In genomic region chr5:125176370-125176766, GRCm38 (mm10) we compare ENCODE assay signal across 8 mouse cellular contexts. TPM values are rescaled to one million over a fixed set of nuclear protein-coding genes. Genes with fewer than 3 reads are reported as not detected.
DNase-seq lines count a peak whose midpoint lies in the region; ATAC-seq and TF ChIP-seq lines count a peak whose summit lies in the region.

No protein-coding gene starts in this region.

- 0 out of 2 replicates have a peak, but pooled peaks cover 3% of the 10 kb centered on the region for H3K27me3 ChIP-seq in limb, embryonic 10.5 days (ENCODE audit: low read depth, poor library complexity, severe bottlenecking)
- no peaks in the 10 kb centered on the region for H3K27me3 ChIP-seq in neural tube, embryonic 14.5 days (ENCODE audit: control insufficient read depth, insufficient read depth, low read length)

- peaks cover 4% of the 10 kb centered on the region; the same call in 1 of the 2 replicates for H3K36me3 ChIP-seq in limb, embryonic 10.5 days
- no peaks in the 10 kb centered on the region for H3K36me3 ChIP-seq in neural tube, embryonic 14.5 days (ENCODE audit: control insufficient read depth, insufficient read depth, low read length)

- H3K9ac ChIP-seq in neural tube, embryonic 14.5 days (replicated peaks; ENCODE audit: low read depth, low read length), result peak overlapping the region; percentile 90

- WGBS in limb, embryonic 10.5 days, result 38% methylated on average over 5 of the region's 5 CpGs
- 12% methylated on average over 5 of the region's 5 CpGs for WGBS in neural tube, embryonic 14.5 days

- H3K4me1 ChIP-seq in limb, embryonic 10.5 days, result peaks cover 82% of the 10 kb centered on the region
- H3K4me1 ChIP-seq in neural tube, embryonic 14.5 days (ENCODE audit: control insufficient read depth, insufficient read depth, low read length), result peaks cover 69% of the 10 kb centered on the region

- TF ChIP-seq CTCF in left cerebral cortex, adult 2 months (IDR thresholded peaks at IDR 0.05), result no peak

- DNase-seq in cerebellum, adult 11-12 months, result peak; percentile 64
- DNase-seq in cerebellum, postnatal 36 days, result no peak
- no peak for DNase-seq in left cerebral cortex, adult 2 months (ENCODE audit: extremely low spot score in 1 of 2, low spot score in 2 of 2)
- DNase-seq in left cerebral cortex, postnatal 10 days (ENCODE audit: extremely low spot score in 1 of 2, low spot score in 2 of 2), result no peak
- DNase-seq in limb, embryonic 10.5 days (ENCODE audit: low spot score), result no peak
- no peak for DNase-seq in frontal cortex, postnatal 10 days (ENCODE audit: low spot score in 2 of 2)
- no peak for DNase-seq in testis, postnatal 14 days (ENCODE audit: low spot score)

- peak overlapping the region; percentile 91 for H3K27ac ChIP-seq in left cerebral cortex, adult 2 months
- 0 out of 2 replicates have a peak overlapping the region, but pooled peaks have one; percentile 39 for H3K27ac ChIP-seq in limb, embryonic 10.5 days
- peak overlapping the region; percentile 96 for H3K27ac ChIP-seq in neural tube, embryonic 14.5 days (ENCODE audit: low read depth, low read length)

- peak overlapping the region; percentile 90 for H3K4me3 ChIP-seq in left cerebral cortex, adult 2 months
- H3K4me3 ChIP-seq in limb, embryonic 10.5 days, result peak overlapping the region; percentile 97
- H3K4me3 ChIP-seq in neural tube, embryonic 14.5 days (ENCODE audit: low read depth, low read length), result peak overlapping the region; percentile 87

- no peak for ATAC-seq in neural tube, embryonic 14.5 days (ENCODE audit: low read depth)

- H3K9me3 ChIP-seq in limb, embryonic 10.5 days (replicated peaks), result no peaks in the 10 kb centered on the region
- no peaks in the 10 kb centered on the region for H3K9me3 ChIP-seq in neural tube, embryonic 14.5 days (ENCODE audit: control insufficient read depth, low read length)

- peak overlapping the region; percentile 95 for H3K4me2 ChIP-seq in neural tube, embryonic 14.5 days (ENCODE audit: low read depth, low read length)

- intact Hi-C loops in left cerebral cortex, adult 2 months (cut with DNase I), result loop anchor here (2.0 to 10.0 kb wide), 5 partner anchors 36 to 206 kb away; no protein-coding TSS in a partner anchor
- intact Hi-C loops in left cerebral cortex, postnatal 10 days (cut with DNase I), result loop anchor here (5.0 kb wide), 2 partner anchors 34 to 91 kb away; no protein-coding TSS in a partner anchor

RNA-seq across cellular contexts. Expression of gene Ncor2, which starts 2.7 kb away (rescaled TPM):
- total RNA-seq in left cerebral cortex, adult 2 months (2021), result 100 to 1,000 TPM; 228 to 270 TPM
- total RNA-seq in left cerebral cortex, postnatal 10 days (2021), result 100 to 1,000 TPM; 131 to 146 TPM
- polyA plus RNA-seq in limb, embryonic 10.5 days (2016; fragmentation: Nextera tagmentation; extraction: Ambion mirVana), result 22.4 and 26.8 TPM in 2 replicates
- polyA plus RNA-seq in neural tube, embryonic 14.5 days (2014; fragmentation: Nextera tagmentation; extraction: Ambion mirVana), result 29.1 and 32.8 TPM in 2 replicates

Comparison
In these comparisons a context has a peak if more than half of its experiments do, and no peak if none do; other contexts are left out.
1. H3K27ac ChIP-seq: peak in every context shown above with its lines; median percentile 96 in neural tube, embryonic 14.5 days; 91 in left cerebral cortex, adult 2 months; 39 in limb, embryonic 10.5 days.